In the genomic region with DNA sequence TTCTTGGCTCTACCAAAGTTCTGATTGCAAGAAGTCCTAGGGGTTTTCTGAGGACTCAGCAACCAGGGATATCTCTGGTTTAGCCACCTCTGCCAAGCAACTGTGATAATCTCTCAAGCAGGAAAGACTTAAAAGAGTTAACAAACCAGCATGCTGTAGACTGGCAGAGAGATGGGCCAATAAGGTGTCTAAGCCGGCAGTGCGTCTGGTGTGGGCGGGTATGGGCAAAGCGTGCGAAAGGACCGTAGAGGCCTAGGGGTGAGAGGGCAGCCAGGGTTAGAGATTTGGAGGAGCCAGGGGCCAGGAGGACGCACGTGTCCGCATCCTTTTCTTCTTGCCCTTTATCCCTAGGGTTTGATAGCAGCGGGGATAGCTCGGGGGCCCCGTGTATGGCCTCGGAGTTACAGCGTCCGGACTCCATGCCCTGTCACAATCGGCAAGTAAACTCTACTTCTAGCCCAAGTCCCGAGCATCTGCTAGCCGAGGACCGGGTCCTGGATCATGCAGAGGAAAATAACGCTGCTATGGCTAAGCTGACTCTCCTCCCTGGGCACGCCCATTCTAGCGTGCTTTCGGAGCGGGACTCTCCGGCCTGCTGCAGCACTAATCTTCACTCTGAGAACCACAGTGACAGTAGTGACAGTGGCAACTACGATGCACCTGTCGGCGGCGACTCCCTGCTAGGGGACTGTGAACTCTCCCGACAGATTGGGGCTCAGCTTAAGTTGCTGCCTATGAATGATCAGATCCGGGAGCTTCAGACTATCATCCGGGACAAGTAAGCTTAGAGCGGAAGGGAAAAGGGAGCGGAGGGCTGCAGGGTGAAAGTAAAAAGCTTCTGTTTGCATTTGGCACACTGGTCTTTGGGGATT, we compare ENCODE assay signal across 7 mouse cellular contexts. TPM values are rescaled to one million over a fixed set of nuclear protein-coding genes. Genes with fewer than 3 reads are reported as not detected.
A peak's percentile ranks its signal among the peaks of the same experiment; 100 is the strongest.
DNase-seq lines count a peak whose midpoint lies in the region; ATAC-seq and TF ChIP-seq lines count a peak whose summit lies in the region.

A gene (plus strand): TSS at position 247 of the 872 bp plus-strand sequence.

- H3K4me1 ChIP-seq in embryonic facial prominence, embryonic 10.5 days, result no peaks in the 10 kb centered on the region
- 0 out of 2 replicates have a peak, but pooled peaks cover 2% of the 10 kb centered on the region for H3K4me1 ChIP-seq in limb, embryonic 10.5 days
- H3K4me1 ChIP-seq in midbrain, embryonic 12.5 days, result no peaks in the 10 kb centered on the region
- peaks cover 3% of the 10 kb centered on the region; the same call in 1 of the 2 replicates for H3K4me1 ChIP-seq in small intestine, adult 2 months (ENCODE audit: control insufficient read depth, insufficient read depth, insufficient read length, low read length)

- H3K27me3 ChIP-seq in embryonic facial prominence, embryonic 10.5 days (replicated peaks; ENCODE audit: low read depth, poor library complexity, severe bottlenecking), result peaks cover 82% of the 10 kb centered on the region
- peaks cover 72% of the 10 kb centered on the region for H3K27me3 ChIP-seq in limb, embryonic 10.5 days (ENCODE audit: low read depth, poor library complexity, severe bottlenecking)
- peaks cover 26% of the 10 kb centered on the region for H3K27me3 ChIP-seq in midbrain, embryonic 12.5 days
- H3K27me3 ChIP-seq in small intestine, adult 2 months (ENCODE audit: control insufficient read depth, insufficient read depth, low read length), result no peaks in the 10 kb centered on the region

- peak within 1 kb of the TSS; percentile 56 for H3K9ac ChIP-seq in midbrain, embryonic 12.5 days (replicated peaks)

- H3K27ac ChIP-seq in embryonic facial prominence, embryonic 10.5 days (replicated peaks), result peak within 1 kb of the TSS; percentile 75
- peak within 1 kb of the TSS; percentile 61 for H3K27ac ChIP-seq in limb, embryonic 10.5 days
- peak within 1 kb of the TSS; percentile 20; the same call in 1 of the 2 replicates for H3K27ac ChIP-seq in midbrain, embryonic 12.5 days (replicated peaks)
- H3K27ac ChIP-seq in small intestine, adult 2 months (ENCODE audit: insufficient read depth, low read depth, low read length), result peak within 1 kb of the TSS; percentile 72

- no peaks in the 10 kb centered on the region for H3K36me3 ChIP-seq in embryonic facial prominence, embryonic 10.5 days (replicated peaks)
- H3K36me3 ChIP-seq in limb, embryonic 10.5 days, result no peaks in the 10 kb centered on the region
- H3K36me3 ChIP-seq in midbrain, embryonic 12.5 days, result no peaks in the 10 kb centered on the region
- no peaks in the 10 kb centered on the region for H3K36me3 ChIP-seq in small intestine, adult 2 months (ENCODE audit: control insufficient read depth, insufficient read depth, low read length)

- no peak for TF ChIP-seq CTCF in small intestine, adult 2 months (IDR thresholded peaks at IDR 0.05; ENCODE audit: extremely low read depth, insufficient read length, insufficient replicate concordance, low read depth, low read length)

- DNase-seq in adrenal gland, postnatal 14 days, result peak; percentile 86
- peak; percentile 73 for DNase-seq in embryonic facial prominence, embryonic 10.5 days (ENCODE audit: low spot score)
- DNase-seq in kidney, adult 11 months, result peak; percentile 79
- DNase-seq in limb, embryonic 10.5 days (ENCODE audit: low spot score), result peak; percentile 53

- H3K9me3 ChIP-seq in embryonic facial prominence, embryonic 10.5 days, result no peaks in the 10 kb centered on the region
- no peaks in the 10 kb centered on the region for H3K9me3 ChIP-seq in limb, embryonic 10.5 days (replicated peaks)
- no peaks in the 10 kb centered on the region for H3K9me3 ChIP-seq in midbrain, embryonic 12.5 days

- no peak; the same call in 1 of the 2 replicates for TF ChIP-seq POLR2A in small intestine, adult 2 months (IDR thresholded peaks at IDR 0.05; ENCODE audit: low read depth, low read length)

- peak within 1 kb of the TSS; percentile 54 for H3K4me2 ChIP-seq in midbrain, embryonic 12.5 days (replicated peaks)

- peak within 1 kb of the TSS; percentile 64 for H3K4me3 ChIP-seq in embryonic facial prominence, embryonic 10.5 days
- peak within 1 kb of the TSS; percentile 60 for H3K4me3 ChIP-seq in limb, embryonic 10.5 days
- peak within 1 kb of the TSS; percentile 53 for H3K4me3 ChIP-seq in midbrain, embryonic 12.5 days
- peak within 1 kb of the TSS; percentile 85 for H3K4me3 ChIP-seq in small intestine, adult 2 months (ENCODE audit: low read depth, low read length)

- peak; percentile 90 for ATAC-seq in granulocyte monocyte progenitor cell, adult 5-6 weeks (replicated peaks; ENCODE audit: poor library complexity, severe bottlenecking)
- peak; percentile 97 for ATAC-seq in midbrain, embryonic 12.5 days (ENCODE audit: low FRiP score, low read depth)

- WGBS in embryonic facial prominence, embryonic 10.5 days, result 21% methylated on average over 34 of the region's 34 CpGs
- 18% methylated on average over 33 of the region's 34 CpGs for WGBS in limb, embryonic 10.5 days
- 24% methylated on average over 34 of the region's 34 CpGs for WGBS in midbrain, embryonic 12.5 days
- 16% methylated on average over 34 of the region's 34 CpGs for WGBS in small intestine, adult 2 months

RNA-seq across cellular contexts. Expression of the gene that starts here (rescaled TPM):
- 10.7 and 13.6 TPM in 2 replicates for total RNA-seq in adrenal gland, postnatal 14 days (2021)
- polyA plus RNA-seq in embryonic facial prominence, embryonic 10.5 days (2016; fragmentation: Nextera tagmentation; extraction: Ambion mirVana), result 0.93 and 1.4 TPM in 2 replicates
- 18.8 and 22.5 TPM in 2 replicates for total RNA-seq in granulocyte monocyte progenitor cell, adult 5-6 weeks (2014; fragmentation: Nextera tagmentation)
- 6.3 and 6.9 TPM in 2 replicates for total RNA-seq in granulocyte monocyte progenitor cell, adult 5-6 weeks (2017)
- polyA plus RNA-seq in limb, embryonic 10.5 days (2016; fragmentation: Nextera tagmentation; extraction: Ambion mirVana), result 1.4 TPM in 2 replicates
- polyA plus RNA-seq in midbrain, embryonic 12.5 days (2016; fragmentation: Nextera tagmentation; extraction: Ambion mirVana), result 1.6 and 2.2 TPM in 2 replicates
- polyA plus RNA-seq in small intestine, adult 2 months (2012; rRNA removed), result 1.9 and 4.1 TPM in 2 replicates

Comparison
In these comparisons a context has a peak if more than half of its experiments do, and no peak if none do; other contexts are left out.
1. Peak in every context shown above with its lines: DNase-seq, ATAC-seq, H3K4me3 ChIP-seq and H3K27ac ChIP-seq.
2. H3K27ac ChIP-seq: peak in every context shown above with its lines; median percentile 75 in embryonic facial prominence, embryonic 10.5 days; 72 in small intestine, adult 2 months; 61 in limb, embryonic 10.5 days; 20 in midbrain, embryonic 12.5 days.